Mouse (Mus musculus) ovary, postnatal 10 days (tissue): ENCODE results near the gene Ndufb10.

Experiments
- DNase-seq: peaks from one replicate; pipeline ENCODE4 v3.0.0; 2022; ENCODE audit warnings: low spot score

Gene Ndufb10

GRCm38 (mm10) chr17:24706982-24707800 is 17.1 kb downstream of the Ndufb10 start, which contains the start of gene Tbl3:
TSS of gene Tbl3 (minus strand) at chr17:24707660.
- DNase-seq, result peak; percentile 89

GRCm38 (mm10) chr17:24705821-24706220 is 18.5 kb downstream of the Ndufb10 start:
- DNase-seq, result no peak

GRCm38 (mm10) chr17:24701251-24701650 is 23.0 kb downstream of the Ndufb10 start:
- no peak for DNase-seq

- DNase-seq, result no peak
Measured at GRCm38 (mm10) chr17:24699473-24699872, 24.8 kb downstream of the Ndufb10 start.

DNA sequence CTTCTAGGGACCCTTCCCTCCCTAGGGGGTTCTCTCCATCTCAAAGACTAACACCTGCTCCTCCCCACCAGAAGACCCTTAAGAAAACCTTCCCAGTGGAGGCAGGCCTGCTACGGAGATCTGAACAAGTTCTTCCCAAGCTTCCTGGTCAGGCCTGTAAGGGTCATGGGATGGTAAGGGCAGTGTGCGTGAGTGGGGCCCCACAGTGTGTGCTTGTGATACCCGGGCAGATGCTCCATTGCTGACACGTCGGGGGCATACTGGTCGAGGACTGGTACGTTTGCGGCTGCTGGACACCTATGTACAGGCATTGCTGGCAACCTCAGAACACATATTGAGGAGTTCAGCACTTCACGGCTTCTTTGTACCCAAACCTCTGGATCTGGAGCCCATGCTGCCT is 25.6 kb downstream of the Ndufb10 start:
- no peak for DNase-seq

- no peak for DNase-seq
Measured at GRCm38 (mm10) chr17:24697985-24698384, 26.3 kb downstream of the Ndufb10 start.

GRCm38 (mm10) chr17:24696011-24696697 is 28.1 kb downstream of the Ndufb10 start, which contains the start of the genes Gfer and Noxo1:
TSS of gene Gfer (minus strand) at chr17:24696156.
TSS of gene Noxo1 (plus strand) at chr17:24696234.
- peak; percentile 67 for DNase-seq

DNA sequence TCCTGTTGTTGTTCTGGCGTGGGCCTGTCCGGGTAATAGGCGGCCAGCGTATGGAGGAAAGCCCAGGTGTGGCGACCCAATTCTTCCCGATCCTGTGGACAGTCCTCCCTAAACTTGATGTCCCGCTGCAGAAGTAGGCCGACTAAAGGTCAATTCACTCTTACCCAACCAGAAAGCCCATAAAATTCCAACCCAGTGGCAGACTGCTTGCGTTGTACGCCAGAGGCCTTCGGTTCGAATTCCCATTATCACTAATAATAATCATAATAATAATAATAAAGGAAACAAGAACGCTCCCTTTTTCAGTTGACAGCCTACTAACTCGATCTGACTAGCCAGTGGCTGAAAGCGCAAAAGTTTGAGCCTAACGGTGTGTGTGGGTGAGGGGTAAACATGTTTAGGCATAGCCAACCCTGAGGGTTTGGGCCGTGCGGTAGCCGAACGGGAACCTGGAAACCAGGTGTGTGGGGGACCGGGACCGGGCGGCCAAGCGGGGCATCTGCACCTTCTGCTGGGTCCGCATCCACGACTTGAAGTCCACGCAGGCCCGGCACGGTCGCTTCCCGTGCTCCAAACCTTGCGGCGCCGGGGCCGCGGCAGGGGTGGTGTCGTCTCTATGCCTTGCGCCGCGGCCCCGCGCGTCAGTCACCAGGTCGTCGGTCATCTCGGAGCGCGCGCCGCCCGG is 28.8 kb downstream of the Ndufb10 start:
- peak; percentile 29 for DNase-seq

DNA sequence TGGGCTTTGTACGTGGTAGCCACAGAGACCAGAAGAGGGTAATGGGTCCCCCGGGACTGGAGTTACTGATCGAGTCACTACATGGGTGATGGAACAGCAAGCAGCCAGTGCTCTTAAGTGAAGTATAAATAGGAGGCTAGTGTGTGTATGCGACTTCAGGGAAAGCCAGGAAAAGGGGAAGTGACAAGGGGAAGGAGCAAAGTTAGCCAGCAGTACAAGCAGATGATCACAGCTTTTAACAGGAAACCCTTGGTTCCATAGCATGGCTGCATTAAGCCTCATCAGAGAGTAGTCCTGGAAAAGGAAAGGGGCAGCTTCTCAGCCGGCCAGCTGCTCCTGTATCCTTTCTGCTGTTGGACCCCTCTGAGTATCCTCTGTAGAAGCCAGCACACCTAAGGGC is 31.9 kb downstream of the Ndufb10 start:
- no peak for DNase-seq

- DNase-seq, result no peak
Measured at GRCm38 (mm10) chr17:24689251-24690081, 34.8 kb downstream of the Ndufb10 start, which contains the start of gene Syngr3. TSS of gene Syngr3 (minus strand) at chr17:24689955.

GRCm38 (mm10) chr17:24687599-24687998 is 36.7 kb downstream of the Ndufb10 start:
- DNase-seq, result no peak

- no peak for DNase-seq
Measured at GRCm38 (mm10) chr17:24687146-24687595, 37.1 kb downstream of the Ndufb10 start.

- no peak for DNase-seq
Measured at GRCm38 (mm10) chr17:24686514-24686913, 37.8 kb downstream of the Ndufb10 start.

DNA sequence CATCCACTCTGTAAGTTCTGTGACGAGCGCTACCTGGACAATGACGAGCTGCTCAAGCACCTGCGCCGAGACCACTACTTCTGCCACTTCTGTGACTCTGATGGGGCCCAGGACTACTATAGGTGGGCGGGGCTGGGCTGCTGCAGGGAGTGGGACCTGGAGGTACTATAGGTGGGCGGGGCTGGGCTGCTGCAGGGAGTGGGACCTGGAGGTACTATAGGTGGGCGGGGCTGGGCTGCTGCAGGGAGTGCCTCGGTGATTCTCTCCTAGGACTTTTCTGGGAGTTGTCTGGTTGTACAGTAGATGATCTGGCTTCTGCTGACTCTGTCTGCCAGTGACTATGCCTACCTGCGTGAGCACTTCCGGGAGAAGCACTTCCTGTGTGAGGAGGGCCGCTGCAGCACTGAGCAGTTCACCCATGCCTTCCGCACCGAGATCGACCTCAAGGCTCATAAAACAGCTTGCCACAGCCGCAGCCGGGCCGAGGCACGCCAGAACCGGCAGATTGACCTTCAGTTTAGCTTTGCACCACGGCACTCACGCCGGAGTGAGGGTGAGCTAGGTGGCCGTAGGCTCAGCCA is 46.7 kb downstream of the Ndufb10 start:
- no peak for DNase-seq

GRCm38 (mm10) chr17:24676877-24677276 is 47.4 kb downstream of the Ndufb10 start:
- DNase-seq, result no peak

DNA sequence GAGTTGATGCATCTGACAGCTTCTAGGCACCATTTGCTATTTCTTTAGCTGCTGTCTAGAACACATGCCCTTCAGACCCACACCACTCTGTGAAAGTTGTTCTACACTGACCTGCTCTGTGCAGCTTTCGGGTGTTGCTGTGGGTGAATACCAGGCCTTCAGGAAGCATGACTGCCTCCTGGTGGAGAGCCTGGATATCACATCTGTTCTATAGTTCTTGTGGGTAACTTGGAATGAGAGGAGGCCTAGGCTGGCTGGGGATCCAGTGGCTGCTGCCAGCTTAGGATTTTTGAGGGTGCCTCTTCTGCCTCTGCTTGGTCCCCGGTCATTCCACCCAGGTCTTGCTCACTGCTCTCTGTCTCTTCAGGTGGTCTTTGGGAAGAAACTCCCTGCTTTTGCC is 48.1 kb downstream of the Ndufb10 start:
- no peak for DNase-seq

GRCm38 (mm10) chr17:24674277-24674676 is 50.0 kb downstream of the Ndufb10 start:
- DNase-seq, result no peak

DNA sequence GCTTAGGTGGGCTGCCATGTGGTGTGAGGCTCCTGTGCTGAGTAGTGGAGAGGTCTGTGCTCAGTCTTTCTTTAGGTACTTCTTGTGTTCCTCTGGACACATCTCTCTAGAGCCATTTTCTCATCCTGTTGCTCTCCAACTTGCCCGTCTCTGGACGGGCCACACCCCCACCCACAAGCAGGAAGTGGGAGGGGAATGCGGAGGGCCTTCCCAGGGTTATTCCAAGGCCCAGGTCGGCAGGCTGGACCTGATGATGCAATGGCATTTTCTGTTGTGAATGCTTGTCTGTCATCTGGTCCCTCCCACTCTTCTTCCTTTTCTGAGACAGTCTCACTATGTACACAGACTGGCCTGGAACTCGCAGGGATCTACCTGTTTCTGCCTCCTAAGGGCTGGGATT is 52.1 kb downstream of the Ndufb10 start:
- no peak for DNase-seq
